Mouse (Mus musculus): ENCODE measurements around the gene Gpnmb.

The Gpnmb gene

GRCm38 (mm10) chr6:49056009-49056408, 19.7 kb downstream of the Gpnmb start:
- no peak overlapping the region for H3K4me3 ChIP-seq (replicated peaks; ENCODE audit: low read length)
- no peaks in the 10 kb centered on the region for H3K36me3 ChIP-seq (ENCODE audit: insufficient read depth, low read length)
- TF ChIP-seq NANOG (IDR thresholded peaks at IDR 0.05; ENCODE audit: borderline replicate concordance, low read length) (no peak), CTCF (conservative IDR thresholded peaks at IDR 0.05; ENCODE audit: low read length) (no peak), POU5F1 (IDR thresholded peaks at IDR 0.05; ENCODE audit: borderline replicate concordance, low read length) (no peak)
- no peaks in the 10 kb centered on the region for H3K27me3 ChIP-seq (ENCODE audit: insufficient read depth, low read length)
- H3K4me1 ChIP-seq (replicated peaks; ENCODE audit: low read depth, low read length): peaks cover 17% of the 10 kb centered on the region
- H3K9me3 ChIP-seq (ENCODE audit: low read length): no peaks in the 10 kb centered on the region

- peaks cover 1% of the 10 kb centered on the region; the same call in 1 of the 2 replicates for H3K9me3 ChIP-seq (ENCODE audit: low read length)
- H3K36me3 ChIP-seq (ENCODE audit: insufficient read depth, low read length): no peaks in the 10 kb centered on the region
- peaks cover 17% of the 10 kb centered on the region for H3K4me1 ChIP-seq (replicated peaks; ENCODE audit: low read depth, low read length)
- H3K27me3 ChIP-seq (ENCODE audit: insufficient read depth, low read length): no peaks in the 10 kb centered on the region
- TF ChIP-seq CTCF (conservative IDR thresholded peaks at IDR 0.05; ENCODE audit: low read length) (peak; percentile 88), NANOG (IDR thresholded peaks at IDR 0.05; ENCODE audit: borderline replicate concordance, low read length) (no peak)
- H3K4me3 ChIP-seq (replicated peaks; ENCODE audit: low read length): no peak overlapping the region
Measured at GRCm38 (mm10) chr6:49057053-49058021, 21.0 kb downstream of the Gpnmb start.

GRCm38 (mm10) chr6:49068361-49068760, 32.0 kb downstream of the Gpnmb start:
- no peak for TF ChIP-seq NANOG (IDR thresholded peaks at IDR 0.05; ENCODE audit: borderline replicate concordance, low read length)
- no peak for TF ChIP-seq CTCF (conservative IDR thresholded peaks at IDR 0.05; ENCODE audit: low read length)
- TF ChIP-seq POU5F1 (IDR thresholded peaks at IDR 0.05; ENCODE audit: borderline replicate concordance, low read length): no peak
- H3K27me3 ChIP-seq (ENCODE audit: insufficient read depth, low read length): no peaks in the 10 kb centered on the region
- H3K4me3 ChIP-seq (replicated peaks; ENCODE audit: low read length): no peak overlapping the region
- H3K9me3 ChIP-seq (ENCODE audit: low read length): peaks cover 4% of the 10 kb centered on the region; the same call in 1 of the 2 replicates
- no peaks in the 10 kb centered on the region for H3K36me3 ChIP-seq (ENCODE audit: insufficient read depth, low read length)
- peaks cover 11% of the 10 kb centered on the region for H3K4me1 ChIP-seq (replicated peaks; ENCODE audit: low read depth, low read length)

GRCm38 (mm10) chr6:49073304-49074116, 37.2 kb downstream of the Gpnmb start, which contains the start of gene Malsu1:
Gene Malsu1 (plus strand): TSS chr6:49073795.
- Histone ChIP-seq H3K9me3 (ENCODE audit: low read length) (no peaks in the 10 kb centered on the region), H3K4me1 (replicated peaks; ENCODE audit: low read depth, low read length) (peaks cover 34% of the 10 kb centered on the region), H3K27me3 (ENCODE audit: insufficient read depth, low read length) (no peaks in the 10 kb centered on the region), H3K36me3 (ENCODE audit: insufficient read depth, low read length) (peaks cover 29% of the 10 kb centered on the region), H3K4me3 (replicated peaks; ENCODE audit: low read length) (peak within 1 kb of the TSS; percentile 98)
- TF ChIP-seq POU5F1 (IDR thresholded peaks at IDR 0.05; ENCODE audit: borderline replicate concordance, low read length): no peak
- TF ChIP-seq NANOG (IDR thresholded peaks at IDR 0.05; ENCODE audit: borderline replicate concordance, low read length): no peak; the same call in 1 of the 2 replicates
- TF ChIP-seq CTCF (conservative IDR thresholded peaks at IDR 0.05; ENCODE audit: low read length): no peak

- no peak for TF ChIP-seq POU5F1 (IDR thresholded peaks at IDR 0.05; ENCODE audit: borderline replicate concordance, low read length)
- TF ChIP-seq CTCF (conservative IDR thresholded peaks at IDR 0.05; ENCODE audit: low read length): no peak
- no peak for TF ChIP-seq NANOG (IDR thresholded peaks at IDR 0.05; ENCODE audit: borderline replicate concordance, low read length)
- H3K27me3 ChIP-seq (ENCODE audit: insufficient read depth, low read length): no peaks in the 10 kb centered on the region
- H3K36me3 ChIP-seq (ENCODE audit: insufficient read depth, low read length): peaks cover 35% of the 10 kb centered on the region
- H3K4me3 ChIP-seq (replicated peaks; ENCODE audit: low read length): peak overlapping the region; percentile 98
- peaks cover 32% of the 10 kb centered on the region for H3K4me1 ChIP-seq (replicated peaks; ENCODE audit: low read depth, low read length)
- H3K9me3 ChIP-seq (ENCODE audit: low read length): no peaks in the 10 kb centered on the region
Measured at GRCm38 (mm10) chr6:49074117-49074490, 37.8 kb downstream of the Gpnmb start.

GRCm38 (mm10) chr6:49077894-49078293, 41.5 kb downstream of the Gpnmb start:
- no peak overlapping the region for H3K4me3 ChIP-seq (replicated peaks; ENCODE audit: low read length)
- H3K36me3 ChIP-seq (ENCODE audit: insufficient read depth, low read length): peaks cover 67% of the 10 kb centered on the region
- peaks cover 36% of the 10 kb centered on the region for H3K4me1 ChIP-seq (replicated peaks; ENCODE audit: low read depth, low read length)
- no peak for TF ChIP-seq POU5F1 (IDR thresholded peaks at IDR 0.05; ENCODE audit: borderline replicate concordance, low read length)
- TF ChIP-seq NANOG (IDR thresholded peaks at IDR 0.05; ENCODE audit: borderline replicate concordance, low read length): no peak
- TF ChIP-seq CTCF (conservative IDR thresholded peaks at IDR 0.05; ENCODE audit: low read length): no peak
- H3K27me3 ChIP-seq (ENCODE audit: insufficient read depth, low read length): no peaks in the 10 kb centered on the region
- no peaks in the 10 kb centered on the region for H3K9me3 ChIP-seq (ENCODE audit: low read length)

- Histone ChIP-seq H3K27me3 (ENCODE audit: insufficient read depth, low read length) (no peaks in the 10 kb centered on the region), H3K36me3 (ENCODE audit: insufficient read depth, low read length) (peaks cover 81% of the 10 kb centered on the region), H3K4me3 (replicated peaks; ENCODE audit: low read length) (no peak overlapping the region), H3K9me3 (ENCODE audit: low read length) (no peaks in the 10 kb centered on the region), H3K4me1 (replicated peaks; ENCODE audit: low read depth, low read length) (peaks cover 44% of the 10 kb centered on the region)
- no peak for TF ChIP-seq CTCF (conservative IDR thresholded peaks at IDR 0.05; ENCODE audit: low read length)
- TF ChIP-seq POU5F1 (IDR thresholded peaks at IDR 0.05; ENCODE audit: borderline replicate concordance, low read length): no peak
- TF ChIP-seq NANOG (IDR thresholded peaks at IDR 0.05; ENCODE audit: borderline replicate concordance, low read length): no peak
Measured at GRCm38 (mm10) chr6:49079313-49079712, 43.0 kb downstream of the Gpnmb start.

- Histone ChIP-seq H3K27me3 (ENCODE audit: insufficient read depth, low read length) (no peaks in the 10 kb centered on the region), H3K4me3 (replicated peaks; ENCODE audit: low read length) (no peak overlapping the region), H3K4me1 (replicated peaks; ENCODE audit: low read depth, low read length) (peaks cover 25% of the 10 kb centered on the region), H3K36me3 (ENCODE audit: insufficient read depth, low read length) (peaks cover 93% of the 10 kb centered on the region), H3K9me3 (ENCODE audit: low read length) (no peaks in the 10 kb centered on the region)
- TF ChIP-seq POU5F1 (IDR thresholded peaks at IDR 0.05; ENCODE audit: borderline replicate concordance, low read length) (no peak), CTCF (conservative IDR thresholded peaks at IDR 0.05; ENCODE audit: low read length) (no peak), NANOG (IDR thresholded peaks at IDR 0.05; ENCODE audit: borderline replicate concordance, low read length) (no peak)
Measured at GRCm38 (mm10) chr6:49083008-49083407, 46.7 kb downstream of the Gpnmb start.
